In genomic region chr1:166807163-166807945, GRCm38 (mm10) we compare ENCODE assay signal across 20 mouse cellular contexts.
DNase-seq lines count a peak whose midpoint lies in the region; ATAC-seq and TF ChIP-seq lines count a peak whose summit lies in the region.
"Had no signal": no experiment of that assay in that cellular context is flagged by ENCODE, and none has a peak within 500 bp of the region (broad histone marks: within the 10 kb centered on the region; RNA-seq: fewer than 3 reads in every experiment).

No protein-coding gene starts in this region.

- ATAC-seq in heart, embryonic 11.5 days (replicated peaks; ENCODE audit: insufficient number of reproducible peaks, low FRiP score, low TSS enrichment) = no peak
- no peak for ATAC-seq in frontal cortex, adult (ENCODE audit: low TSS enrichment)
- ATAC-seq: CD4-positive, CD25-positive, alpha-beta regulatory T cell, adult 4 months; intestine, embryonic 16.5 days had no signal

- H3K4me1 ChIP-seq in heart, embryonic 11.5 days (ENCODE audit: control insufficient read depth, insufficient read depth, low read length) = no peaks in the 10 kb centered on the region
- peaks cover 12 to 26% of the 10 kb centered on the region in 2 experiments for H3K4me1 ChIP-seq in MEL (ENCODE audit: control insufficient read depth in 1 of 2, insufficient read depth in 2 of 2, low read length in 2 of 2)
- H3K4me1 ChIP-seq: limb, embryonic 13.5 days; stomach, embryonic 15.5 days had no signal

- intact Hi-C loops in left cerebral cortex, postnatal 4 days (cut with DNase I) = no loop called here

- DNase-seq in cerebellum, postnatal 10 days = peak; percentile 18 to 44
- no peak for DNase-seq in cerebellum, adult 9-10 months
- peak; percentile 24 to 59 for DNase-seq in heart, adult 9 months (ENCODE audit: low spot score in 2 of 2)
- peak; percentile 10 for DNase-seq in left cerebral cortex, postnatal 4 days
- no peak for DNase-seq in left cerebral cortex, adult 8-10 months (ENCODE audit: low spot score in 2 of 2)
- DNase-seq in MEL (ENCODE audit: low read depth, low spot score) = no peak
- DNase-seq: adrenal gland, adult 2 months; cerebellum, adult 11 months; cerebellum, postnatal 36 days; gastrocnemius, postnatal 25 days; heart, postnatal 36 days; thymus, adult 2 months had no signal

- no peaks in the 10 kb centered on the region for H3K79me2 ChIP-seq in MEL (ENCODE audit: control insufficient read depth, insufficient read depth, low read length, poor library complexity)

- TF ChIP-seq POLR2A in MEL (IDR thresholded peaks at IDR 0.05; ENCODE audit: control insufficient read depth in 1 of 2, insufficient read depth in 1 of 2, low read depth in 1 of 2, low read length in 2 of 2, poor library complexity in 1 of 2) = no peak

- no peak for TF ChIP-seq CTCF in MEL (IDR thresholded peaks at IDR 0.05 in 2 of 3, conservative IDR thresholded peaks at IDR 0.05 in 1 of 3; ENCODE audit: control insufficient read depth in 1 of 3, insufficient read depth in 1 of 3, low read depth in 2 of 3, low read length in 3 of 3, poor library complexity in 1 of 3, severe bottlenecking in 1 of 3)

- TF ChIP-seq RAD21 in MEL (IDR thresholded peaks at IDR 0.05; ENCODE audit: low read depth, low read length) = no peak

- no peak overlapping the region for H3K9ac ChIP-seq in heart, embryonic 11.5 days (ENCODE audit: low read depth, low read length)
- H3K9ac ChIP-seq in MEL (ENCODE audit: control insufficient read depth, low read depth, low read length, poor library complexity, severe bottlenecking) = no peak overlapping the region
- H3K9ac ChIP-seq: limb, embryonic 13.5 days; liver, embryonic 14.5 days; stomach, embryonic 15.5 days had no signal

- H3K9me3 ChIP-seq in heart, embryonic 11.5 days (replicated peaks; ENCODE audit: control insufficient read depth, low read length) = no peaks in the 10 kb centered on the region
- no peaks in the 10 kb centered on the region for H3K9me3 ChIP-seq in MEL (replicated peaks; ENCODE audit: insufficient read depth, low read length)
- H3K9me3 ChIP-seq: limb, embryonic 13.5 days; stomach, embryonic 15.5 days had no signal

- no peak overlapping the region for H3K4me3 ChIP-seq in heart, embryonic 11.5 days (ENCODE audit: low read depth, low read length)
- H3K4me3 ChIP-seq in MEL (ENCODE audit: control insufficient read depth in 1 of 2, insufficient read depth in 1 of 2, low read depth in 2 of 2, low read length in 2 of 2) = no peak overlapping the region
- H3K4me3 ChIP-seq: limb, embryonic 13.5 days; stomach, embryonic 15.5 days had no signal

- no peaks in the 10 kb centered on the region for H3K36me3 ChIP-seq in heart, embryonic 11.5 days (ENCODE audit: control insufficient read depth, insufficient read depth, low read length)
- peaks cover 0 to 24% of the 10 kb centered on the region in 2 experiments; a peak in 2 of 4 replicates for H3K36me3 ChIP-seq in MEL (ENCODE audit: control insufficient read depth in 1 of 2, insufficient read depth in 2 of 2, low read length in 2 of 2)
- H3K36me3 ChIP-seq: G1E; limb, embryonic 13.5 days; stomach, embryonic 15.5 days had no signal

- no peak overlapping the region for H3K27ac ChIP-seq in heart, embryonic 11.5 days (ENCODE audit: low read depth, low read length)
- no peak overlapping the region for H3K27ac ChIP-seq in MEL (ENCODE audit: control insufficient read depth, low read depth, low read length)
- H3K27ac ChIP-seq: limb, embryonic 13.5 days; liver, embryonic 14.5 days; stomach, embryonic 15.5 days had no signal

- no peak for TF ChIP-seq EP300 in MEL (IDR thresholded peaks at IDR 0.05; ENCODE audit: low read depth in 1 of 2, low read length in 2 of 2)

- 63% methylated on average over 7 of the region's 7 CpGs for whole genome bisulfite sequencing in heart, embryonic 11.5 days (ENCODE audit: insufficient replicate concordance)

- no peak overlapping the region for H3K4me2 ChIP-seq in heart, embryonic 11.5 days
- H3K4me2 ChIP-seq: limb, embryonic 13.5 days; stomach, embryonic 15.5 days had no signal

- H3K27me3 ChIP-seq in heart, embryonic 11.5 days (ENCODE audit: control insufficient read depth, insufficient read depth, low read length) = no peaks in the 10 kb centered on the region
- no peaks in the 10 kb centered on the region for H3K27me3 ChIP-seq in MEL (ENCODE audit: control insufficient read depth in 1 of 2, insufficient read depth in 2 of 2, low read length in 2 of 2)
- H3K27me3 ChIP-seq: limb, embryonic 13.5 days; stomach, embryonic 15.5 days had no signal

TF ChIP-seq in MEL, 35 proteins besides CTCF, POLR2A, EP300 and RAD21:
- no peak for TF ChIP-seq SMC3 (IDR thresholded peaks at IDR 0.05; ENCODE audit: low read depth, low read length)
- TF ChIP-seq ZNF384 (IDR thresholded peaks at IDR 0.05; ENCODE audit: low read depth, low read length) = no peak
- TF ChIP-seq MAZ (IDR thresholded peaks at IDR 0.05; ENCODE audit: low read depth, low read length) = no peak
- TF ChIP-seq USF2 (IDR thresholded peaks at IDR 0.05; ENCODE audit: borderline replicate concordance in 1 of 2, insufficient read depth in 1 of 2, low read depth in 1 of 2, low read length in 2 of 2) = no peak
- TF ChIP-seq SIN3A (IDR thresholded peaks at IDR 0.05; ENCODE audit: low read length) = no peak
- TF ChIP-seq KAT2A (conservative IDR thresholded peaks at IDR 0.05; ENCODE audit: low read depth, low read length) = no peak
- peak; percentile 83 for TF ChIP-seq ZKSCAN1 (IDR thresholded peaks at IDR 0.05; ENCODE audit: low read depth, low read length)
- TF ChIP-seq MAX (IDR thresholded peaks at IDR 0.05; ENCODE audit: low read length) = no peak
- no peak for TF ChIP-seq POLR2AphosphoS2 (IDR thresholded peaks at IDR 0.05; ENCODE audit: low read length)

Comparison
In these comparisons a context has a peak if more than half of its experiments do, and no peak if none do; other contexts are left out.
1. DNase-seq: peak in cerebellum, postnatal 10 days (2 of 2), heart, adult 9 months (2 of 2) and left cerebral cortex, postnatal 4 days (single experiment); none in cerebellum, adult 9-10 months (single experiment), left cerebral cortex, adult 8-10 months (0 of 2) and MEL (single experiment).